ENCODE assay signal across 17 mouse cellular contexts in the genomic region with DNA sequence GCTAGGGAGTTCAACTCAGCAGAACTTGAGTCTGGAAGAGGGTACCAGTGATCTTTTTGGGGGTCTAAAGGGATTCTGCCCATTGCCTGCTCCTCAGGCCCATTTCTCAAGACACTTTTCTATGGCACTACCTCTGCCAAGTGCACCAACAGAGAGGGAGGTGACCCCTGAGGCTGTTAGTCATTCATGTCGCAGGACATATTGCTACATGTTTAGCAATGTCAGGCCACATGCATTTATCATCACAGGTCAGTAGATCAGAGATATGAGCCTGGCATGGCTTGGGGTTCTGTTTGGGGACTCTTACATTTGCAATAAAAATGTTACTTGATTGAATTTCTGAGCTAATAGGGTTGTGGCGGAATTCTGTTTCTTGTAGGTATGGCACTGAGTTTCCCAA. TPM values are rescaled to one million over a fixed set of nuclear protein-coding genes. Genes with fewer than 3 reads are reported as not detected.
"Had no signal": no experiment of that assay in that cellular context is flagged by ENCODE, and none has a peak within 500 bp of the region (broad histone marks: within the 10 kb centered on the region; RNA-seq: fewer than 3 reads in every experiment).

No protein-coding gene starts in this region.

- ATAC-seq: liver, postnatal 0 days; lung, postnatal 0 days; midbrain, embryonic 13.5 days; midbrain, embryonic 15.5 days had no signal

- DNase-seq: liver, postnatal 0 days; lung, adult 2 months; lung, postnatal 14 days; lung, postnatal 36 days; retina, postnatal 1 day; right cerebral cortex, adult 18-20 months; right cerebral cortex, postnatal 25 days; right cerebral cortex, postnatal 4 days; spleen, adult 18-20 months; thymus, adult 18-20 months; thymus, postnatal 14 days; thymus, postnatal 36 days had no signal

RNA-seq across cellular contexts. Expression of gene Prg2, which starts 4.7 kb away (rescaled TPM):
- total RNA-seq: midbrain, postnatal 0 days had no signal

RNA-seq across cellular contexts. Expression of gene Prg3, which starts 12.4 kb away (rescaled TPM):
- total RNA-seq: midbrain, postnatal 0 days; monocyte, adult 5-6 weeks had no signal
